Mouse (Mus musculus): ENCODE measurements around the gene Abhd12. TPM values are rescaled to one million over a fixed set of nuclear protein-coding genes. Genes with fewer than 3 reads are reported as not detected.

Gene Abhd12
- polyA plus RNA-seq, 1 experiment from 2014 or later = 56.4 TPM

DNA sequence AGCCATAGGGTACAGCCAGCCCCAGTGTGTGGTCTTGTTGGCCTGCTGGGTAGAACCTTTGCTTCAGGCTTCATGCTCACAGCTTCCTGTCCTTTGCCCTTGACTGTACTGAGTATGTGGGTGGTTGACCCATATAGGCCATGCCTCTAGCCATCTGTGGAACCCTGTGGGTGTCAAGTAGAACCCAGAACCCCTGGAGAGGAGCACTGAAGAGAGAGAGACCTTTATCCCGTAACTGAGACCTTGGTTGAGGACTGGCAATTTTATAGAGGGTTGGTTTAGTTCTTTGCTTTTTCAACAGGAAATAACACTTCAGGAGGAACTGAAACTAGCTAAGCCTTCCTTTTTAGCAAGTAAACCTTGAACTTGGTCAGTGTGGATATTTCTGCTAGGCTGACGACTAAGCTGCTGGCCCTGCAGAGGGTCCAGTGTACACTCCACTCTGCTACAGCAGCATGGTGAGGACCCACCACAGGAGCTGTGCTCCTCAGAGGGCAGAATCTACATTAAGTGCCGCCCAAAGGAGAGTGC, 73.6 kb downstream of the Abhd12 start:
- ATAC-seq (ENCODE audit: low read depth) = no peak
- Histone ChIP-seq H3K4me3 (ENCODE audit: low read length) (no peak overlapping the region), H3K9me3 (ENCODE audit: control insufficient read depth, low read length) (no peaks in the 10 kb centered on the region), H3K4me1 (replicated peaks; ENCODE audit: control insufficient read depth, insufficient read depth, low read length) (no peaks in the 10 kb centered on the region), H3K27me3 (ENCODE audit: control insufficient read depth, insufficient read depth, low read depth, low read length) (no peaks in the 10 kb centered on the region), H3K4me2 (ENCODE audit: low read depth, low read length) (no peak overlapping the region), H3K27ac (ENCODE audit: low read length) (no peak overlapping the region), H3K9ac (ENCODE audit: low read length) (no peak overlapping the region), H3K36me3 (ENCODE audit: control insufficient read depth, insufficient read depth, low read length) (peaks cover 43% of the 10 kb centered on the region)
- 75% methylated on average over 3 of the region's 3 CpGs for whole genome bisulfite sequencing

DNA sequence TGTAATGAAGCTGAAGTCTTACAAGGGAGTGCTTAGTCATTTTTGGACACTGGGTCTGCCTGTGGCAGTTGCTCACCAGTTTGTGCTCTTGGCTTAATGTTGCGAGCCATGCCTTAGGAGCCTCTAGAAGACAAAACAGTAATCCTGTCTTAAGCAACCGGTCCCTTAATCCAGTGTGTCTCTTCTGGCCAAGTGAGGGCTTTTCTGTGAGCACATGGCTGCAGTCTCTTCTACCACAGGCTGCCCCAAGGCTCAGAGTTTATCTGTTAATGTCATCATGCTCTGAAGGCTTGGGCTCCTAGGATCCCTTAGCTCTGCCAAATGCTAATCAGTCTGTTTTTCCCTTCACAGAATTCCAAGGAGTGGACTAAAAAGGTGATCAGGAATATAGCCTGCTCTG, 74.5 kb downstream of the Abhd12 start:
- no peak overlapping the region for H3K4me3 ChIP-seq (ENCODE audit: low read length)
- no peak for ATAC-seq (ENCODE audit: low read depth)
- no peaks in the 10 kb centered on the region for H3K4me1 ChIP-seq (replicated peaks; ENCODE audit: control insufficient read depth, insufficient read depth, low read length)
- no peaks in the 10 kb centered on the region for H3K27me3 ChIP-seq (ENCODE audit: control insufficient read depth, insufficient read depth, low read depth, low read length)
- 86% methylated on average over 2 of the region's 2 CpGs for WGBS
- H3K9me3 ChIP-seq (ENCODE audit: control insufficient read depth, low read length) = no peaks in the 10 kb centered on the region
- H3K4me2 ChIP-seq (ENCODE audit: low read depth, low read length) = no peak overlapping the region
- no peak overlapping the region for H3K27ac ChIP-seq (ENCODE audit: low read length)
- no peak overlapping the region for H3K9ac ChIP-seq (ENCODE audit: low read length)
- H3K36me3 ChIP-seq (ENCODE audit: control insufficient read depth, insufficient read depth, low read length) = peaks cover 44% of the 10 kb centered on the region

DNA sequence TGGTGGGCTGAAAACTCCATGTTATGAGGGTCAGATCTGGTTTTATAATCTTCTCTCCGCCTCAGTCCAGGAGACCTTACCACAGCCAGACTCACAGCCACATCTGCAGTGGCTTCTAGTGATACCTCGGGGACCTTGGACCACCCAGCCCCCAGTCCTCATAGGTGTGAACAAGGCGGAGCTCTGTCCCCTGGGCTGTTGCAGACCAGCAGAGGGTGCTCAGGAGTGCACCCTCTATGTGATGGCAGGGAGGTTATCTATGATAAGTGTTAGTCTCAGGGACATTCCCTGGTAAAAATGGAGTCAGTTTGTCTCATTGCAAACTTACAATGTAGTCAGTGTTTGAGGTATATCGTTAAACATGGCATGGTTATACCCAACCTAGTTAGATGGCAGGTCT, 75.9 kb downstream of the Abhd12 start:
- ATAC-seq (ENCODE audit: low read depth) = no peak
- WGBS = 77% methylated on average over 4 of the region's 4 CpGs
- peaks cover 47% of the 10 kb centered on the region for H3K36me3 ChIP-seq (ENCODE audit: control insufficient read depth, insufficient read depth, low read length)

DNA sequence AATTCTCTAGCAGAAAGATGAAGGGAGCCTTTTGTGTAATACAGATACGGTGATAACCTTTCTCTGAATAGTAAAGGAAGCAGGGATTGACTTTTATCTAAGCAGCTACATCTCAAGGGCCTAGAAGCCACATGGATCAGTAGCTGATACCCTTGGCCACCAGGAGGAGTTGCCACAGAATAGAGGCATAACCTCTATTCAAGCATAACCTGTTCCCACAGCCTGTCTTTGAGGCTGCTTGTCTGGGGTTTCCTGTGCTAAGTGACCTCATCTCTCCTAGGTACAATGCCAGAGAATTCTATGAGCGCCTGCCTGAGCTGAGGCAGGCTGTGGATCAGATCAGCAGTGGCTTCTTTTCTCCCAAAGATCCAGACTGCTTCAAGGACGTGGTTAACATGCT, 76.4 kb downstream of the Abhd12 start:
- no peak overlapping the region for H3K27ac ChIP-seq (ENCODE audit: low read length)
- WGBS = 75% methylated on average over 3 of the region's 3 CpGs
- no peak for ATAC-seq (ENCODE audit: low read depth)
- H3K4me3 ChIP-seq (ENCODE audit: low read length) = no peak overlapping the region
- no peaks in the 10 kb centered on the region for H3K27me3 ChIP-seq (ENCODE audit: control insufficient read depth, insufficient read depth, low read depth, low read length)
- no peaks in the 10 kb centered on the region for H3K9me3 ChIP-seq (ENCODE audit: control insufficient read depth, low read length)
- peaks cover 43% of the 10 kb centered on the region for H3K36me3 ChIP-seq (ENCODE audit: control insufficient read depth, insufficient read depth, low read length)
- no peak overlapping the region for H3K9ac ChIP-seq (ENCODE audit: low read length)
- no peaks in the 10 kb centered on the region for H3K4me1 ChIP-seq (replicated peaks; ENCODE audit: control insufficient read depth, insufficient read depth, low read length)
- no peak overlapping the region for H3K4me2 ChIP-seq (ENCODE audit: low read depth, low read length)

More for the DNA sequence above, 75.9 kb downstream of the Abhd12 start:
- Histone ChIP-seq H3K27ac (ENCODE audit: low read length) (no peak overlapping the region), H3K9ac (ENCODE audit: low read length) (no peak overlapping the region), H3K9me3 (ENCODE audit: control insufficient read depth, low read length) (no peaks in the 10 kb centered on the region), H3K4me3 (ENCODE audit: low read length) (no peak overlapping the region), H3K27me3 (ENCODE audit: control insufficient read depth, insufficient read depth, low read depth, low read length) (no peaks in the 10 kb centered on the region), H3K4me1 (replicated peaks; ENCODE audit: control insufficient read depth, insufficient read depth, low read length) (no peaks in the 10 kb centered on the region), H3K4me2 (ENCODE audit: low read depth, low read length) (no peak overlapping the region)

GRCm38 (mm10) chr2:150826426-150826825, 78.1 kb downstream of the Abhd12 start:
- Histone ChIP-seq H3K9me3 (ENCODE audit: control insufficient read depth, low read length) (no peaks in the 10 kb centered on the region), H3K27me3 (ENCODE audit: control insufficient read depth, insufficient read depth, low read depth, low read length) (no peaks in the 10 kb centered on the region), H3K27ac (ENCODE audit: low read length) (no peak overlapping the region), H3K9ac (ENCODE audit: low read length) (no peak overlapping the region), H3K4me1 (replicated peaks; ENCODE audit: control insufficient read depth, insufficient read depth, low read length) (no peaks in the 10 kb centered on the region), H3K4me2 (ENCODE audit: low read depth, low read length) (no peak overlapping the region), H3K36me3 (ENCODE audit: control insufficient read depth, insufficient read depth, low read length) (peaks cover 38% of the 10 kb centered on the region), H3K4me3 (ENCODE audit: low read length) (no peak overlapping the region)
- no peak for ATAC-seq (ENCODE audit: low read depth)
- 74% methylated on average over 3 of the region's 3 CpGs for WGBS

DNA sequence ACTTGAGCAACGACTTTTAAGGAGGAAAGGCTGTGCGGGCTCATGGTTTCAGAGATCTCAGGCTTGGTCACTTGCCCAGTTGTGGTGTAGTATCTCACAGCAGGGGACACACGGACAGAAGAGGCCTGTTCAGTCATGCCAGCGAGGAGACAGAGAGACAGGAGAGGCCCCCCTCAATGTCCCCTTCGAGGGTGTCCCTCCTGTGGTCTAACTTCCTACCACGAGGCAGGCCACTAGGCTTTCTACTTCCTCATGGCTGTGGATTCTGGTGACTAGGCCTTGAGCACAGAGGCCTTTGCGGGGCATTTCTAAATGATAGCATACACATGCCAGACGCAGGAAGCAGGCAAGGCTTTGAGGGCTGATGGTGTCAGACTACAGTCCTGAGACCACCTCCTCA, 81.6 kb downstream of the Abhd12 start:
- Histone ChIP-seq H3K4me2 (ENCODE audit: low read depth, low read length) (no peak overlapping the region), H3K9ac (ENCODE audit: low read length) (no peak overlapping the region), H3K36me3 (ENCODE audit: control insufficient read depth, insufficient read depth, low read length) (peaks cover 35% of the 10 kb centered on the region), H3K27me3 (ENCODE audit: control insufficient read depth, insufficient read depth, low read depth, low read length) (no peaks in the 10 kb centered on the region), H3K9me3 (ENCODE audit: control insufficient read depth, low read length) (no peaks in the 10 kb centered on the region), H3K4me1 (replicated peaks; ENCODE audit: control insufficient read depth, insufficient read depth, low read length) (no peaks in the 10 kb centered on the region), H3K4me3 (ENCODE audit: low read length) (no peak overlapping the region), H3K27ac (ENCODE audit: low read length) (no peak overlapping the region)
- 76% methylated on average over 8 of the region's 8 CpGs for WGBS
- ATAC-seq (ENCODE audit: low read depth) = no peak

- no peak overlapping the region for H3K9ac ChIP-seq (ENCODE audit: low read length)
- no peaks in the 10 kb centered on the region for H3K9me3 ChIP-seq (ENCODE audit: control insufficient read depth, low read length)
- H3K4me1 ChIP-seq (replicated peaks; ENCODE audit: control insufficient read depth, insufficient read depth, low read length) = no peaks in the 10 kb centered on the region
- peaks cover 27% of the 10 kb centered on the region for H3K36me3 ChIP-seq (ENCODE audit: control insufficient read depth, insufficient read depth, low read length)
- WGBS = 78% methylated on average over 8 of the region's 8 CpGs
- no peak overlapping the region for H3K4me2 ChIP-seq (ENCODE audit: low read depth, low read length)
- no peak for ATAC-seq (ENCODE audit: low read depth)
- H3K4me3 ChIP-seq (ENCODE audit: low read length) = no peak overlapping the region
- no peaks in the 10 kb centered on the region for H3K27me3 ChIP-seq (ENCODE audit: control insufficient read depth, insufficient read depth, low read depth, low read length)
- H3K27ac ChIP-seq (ENCODE audit: low read length) = no peak overlapping the region
Observed at GRCm38 (mm10) chr2:150820720-150821119, 83.8 kb downstream of the Abhd12 start.

DNA sequence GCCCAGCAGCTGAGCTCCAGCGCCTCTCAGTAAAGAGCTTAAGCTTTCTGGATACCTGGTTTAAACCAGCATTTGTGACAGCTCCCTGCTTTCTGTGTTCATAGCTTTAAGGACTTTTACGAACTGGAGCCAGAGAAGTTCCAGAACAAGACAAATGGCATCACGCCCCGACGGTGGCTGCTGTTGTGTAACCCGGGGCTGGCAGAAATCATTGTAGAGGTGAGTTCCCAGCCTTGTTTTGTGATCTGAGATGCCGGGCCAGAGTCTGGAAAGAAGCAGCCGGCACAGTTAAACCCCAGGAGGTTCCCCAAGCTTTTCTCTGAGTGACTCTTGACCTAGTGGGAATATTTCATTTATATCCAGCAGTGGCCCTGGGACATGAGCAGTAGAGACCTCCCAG, 85.8 kb downstream of the Abhd12 start:
- peaks cover 34% of the 10 kb centered on the region for H3K36me3 ChIP-seq (ENCODE audit: control insufficient read depth, insufficient read depth, low read length)
- no peaks in the 10 kb centered on the region for H3K9me3 ChIP-seq (ENCODE audit: control insufficient read depth, low read length)
- ATAC-seq (ENCODE audit: low read depth) = no peak
- WGBS = 84% methylated on average over 8 of the region's 8 CpGs
- H3K4me3 ChIP-seq (ENCODE audit: low read length) = no peak overlapping the region
- no peaks in the 10 kb centered on the region for H3K4me1 ChIP-seq (replicated peaks; ENCODE audit: control insufficient read depth, insufficient read depth, low read length)
- H3K27me3 ChIP-seq (ENCODE audit: control insufficient read depth, insufficient read depth, low read depth, low read length) = no peaks in the 10 kb centered on the region
- no peak overlapping the region for H3K27ac ChIP-seq (ENCODE audit: low read length)
- H3K4me2 ChIP-seq (ENCODE audit: low read depth, low read length) = no peak overlapping the region
- H3K9ac ChIP-seq (ENCODE audit: low read length) = no peak overlapping the region

DNA sequence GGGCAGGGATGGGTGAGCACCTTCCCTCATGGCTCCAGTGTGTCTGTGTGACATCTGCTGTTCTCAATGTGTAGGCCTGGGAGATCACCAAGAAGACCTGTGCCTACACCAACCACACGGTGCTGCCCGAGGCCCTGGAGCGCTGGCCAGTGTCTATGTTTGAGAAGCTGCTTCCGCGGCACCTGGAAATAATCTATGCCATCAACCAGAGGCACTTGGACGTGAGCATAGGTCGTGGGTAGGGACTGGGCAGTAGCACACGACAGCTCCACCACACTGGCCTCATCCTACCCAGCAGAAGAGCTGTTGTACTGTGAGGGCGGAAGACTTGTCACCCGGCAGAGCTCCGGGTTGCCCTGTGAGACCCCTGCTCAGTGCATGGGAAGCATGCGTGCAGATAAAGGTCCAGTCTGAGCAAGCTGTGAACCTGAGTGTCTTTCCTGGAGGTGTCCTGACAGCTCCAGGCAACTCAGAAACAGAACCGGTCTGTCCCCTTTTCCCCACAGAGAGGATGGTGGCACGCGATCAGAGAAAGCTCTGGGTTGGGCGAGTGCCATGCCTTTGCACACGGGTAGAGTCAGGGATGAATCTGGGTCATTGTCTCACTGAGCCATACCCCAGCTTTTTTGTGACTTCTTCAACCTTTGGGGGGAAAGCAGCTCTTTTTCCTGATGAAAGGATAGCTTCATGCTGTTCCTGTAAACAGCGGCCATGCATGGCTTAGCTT, 87.7 kb downstream of the Abhd12 start:
- WGBS = 92% methylated on average over 18 of the region's 18 CpGs
- no peak overlapping the region for H3K9ac ChIP-seq (ENCODE audit: low read length)
- no peak for ATAC-seq (ENCODE audit: low read depth)

More for the DNA sequence above, 87.7 kb downstream of the Abhd12 start:
- H3K9me3 ChIP-seq (ENCODE audit: control insufficient read depth, low read length) = no peaks in the 10 kb centered on the region
- H3K27ac ChIP-seq (ENCODE audit: low read length) = no peak overlapping the region
- H3K4me3 ChIP-seq (ENCODE audit: low read length) = no peak overlapping the region
- peaks cover 39% of the 10 kb centered on the region for H3K36me3 ChIP-seq (ENCODE audit: control insufficient read depth, insufficient read depth, low read length)
- no peaks in the 10 kb centered on the region for H3K4me1 ChIP-seq (replicated peaks; ENCODE audit: control insufficient read depth, insufficient read depth, low read length)
- H3K27me3 ChIP-seq (ENCODE audit: control insufficient read depth, insufficient read depth, low read depth, low read length) = no peaks in the 10 kb centered on the region
- H3K4me2 ChIP-seq (ENCODE audit: low read depth, low read length) = no peak overlapping the region

Measured in lung, embryonic 16.5 days (tissue).